Mouse (Mus musculus) ZHBTc4 (cell line): ENCODE measurements around the gene Zc3h6.

Source experiments
- DNase-seq: peaks from one replicate; pipeline ENCODE4 v3.0.0-alpha.2; 2011; ENCODE audit warnings: low read depth, low spot score

Zc3h6 gene

DNA sequence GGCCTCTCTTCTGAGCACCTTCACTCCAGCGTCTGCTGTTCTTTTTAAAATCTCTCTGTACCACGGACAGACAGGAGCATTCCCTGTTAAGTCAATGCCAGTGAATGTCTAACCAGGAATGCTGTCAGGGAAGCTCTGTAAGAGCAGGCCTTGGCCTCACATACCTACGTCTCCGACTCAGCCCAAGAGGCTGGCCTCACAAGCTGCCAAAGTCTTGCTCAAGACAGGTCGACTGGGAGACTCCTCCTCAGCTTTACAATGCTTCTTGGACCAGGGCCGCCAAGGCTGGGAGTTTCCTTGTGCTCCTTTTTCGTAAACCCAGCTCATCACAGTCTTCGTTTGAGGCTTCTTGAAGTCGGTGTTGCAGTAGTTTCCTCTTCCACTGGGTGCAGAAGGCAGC lies 57.6 kb downstream of the Zc3h6 start:
- peak; percentile 14 for DNase-seq

DNA sequence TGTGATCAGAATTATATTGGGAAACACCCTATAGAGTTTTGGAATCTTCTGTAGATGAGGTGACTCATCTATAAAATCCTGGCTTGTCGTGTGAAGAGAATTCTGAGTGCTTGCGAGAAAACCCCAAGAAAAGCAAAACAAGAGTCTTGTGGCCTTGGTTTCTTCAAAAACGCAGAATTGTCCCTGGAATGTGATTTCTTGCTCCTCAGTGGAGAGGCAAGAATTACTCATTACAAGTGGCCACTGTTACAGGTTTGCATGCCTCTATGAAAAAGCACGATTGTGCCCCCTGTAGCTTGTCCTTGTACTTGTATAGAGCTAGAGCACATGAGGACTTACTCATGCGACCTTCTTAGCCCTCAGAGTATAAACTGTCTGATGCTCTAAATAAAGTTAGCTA lies 68.2 kb downstream of the Zc3h6 start:
- no peak for DNase-seq

DNA sequence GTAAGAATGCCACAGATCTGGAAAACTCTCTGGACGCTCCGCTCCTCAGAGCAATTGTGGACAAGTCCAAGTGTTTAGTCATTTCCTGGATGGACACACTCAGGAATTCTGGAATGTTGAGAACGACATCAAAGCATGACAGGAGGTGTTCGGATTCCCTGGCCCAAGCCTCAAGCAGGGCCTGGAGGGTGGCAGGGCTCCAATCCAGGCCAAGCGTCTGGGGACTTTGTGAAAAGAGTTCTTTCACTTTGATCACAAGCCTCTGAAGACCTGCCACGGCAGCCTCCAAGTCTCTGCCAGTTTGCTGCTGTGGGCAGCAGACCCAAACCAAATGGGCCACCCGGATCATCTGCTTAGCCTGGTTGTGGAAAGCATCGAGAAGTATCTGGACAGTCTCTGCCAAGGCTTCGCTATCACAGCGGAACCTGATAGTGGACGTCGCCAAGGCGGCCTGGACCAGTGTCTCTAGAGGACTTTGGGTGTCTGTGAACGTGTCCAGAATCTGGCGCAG lies 71.3 kb downstream of the Zc3h6 start:
- no peak for DNase-seq

DNA sequence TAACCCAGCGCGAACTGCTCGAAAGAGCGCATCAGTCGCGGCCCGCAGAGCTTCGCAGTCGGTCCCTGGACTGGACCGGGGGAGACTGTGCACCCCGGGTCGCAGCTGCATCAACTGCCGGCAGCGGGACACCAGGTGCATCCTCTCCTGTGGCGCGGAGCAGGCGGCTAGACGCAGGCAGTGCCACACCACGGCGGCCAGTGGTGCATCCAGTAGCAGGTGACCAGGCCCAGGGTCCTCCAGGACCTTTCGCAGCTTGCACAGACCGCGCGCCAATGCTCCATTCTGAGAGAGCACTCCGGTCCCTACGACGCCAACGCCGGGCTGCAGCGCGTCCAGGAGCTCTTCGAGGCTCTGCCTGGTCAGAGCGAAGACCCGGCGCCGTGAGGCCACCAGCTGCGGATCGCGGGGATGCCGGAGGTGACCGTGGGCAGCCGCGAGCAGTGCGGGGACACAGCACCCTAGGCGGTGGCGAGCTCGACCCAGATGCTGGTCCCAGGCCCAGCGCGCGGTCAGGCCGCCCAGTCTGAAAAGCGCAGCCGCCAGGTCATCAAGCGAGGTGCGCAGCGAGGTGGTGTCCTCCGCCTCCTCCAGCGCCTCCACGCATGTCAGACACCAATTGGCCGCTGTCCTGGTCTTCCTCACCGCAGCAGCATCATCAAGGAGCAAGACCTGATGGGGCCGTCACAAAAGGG lies 71.9 kb downstream of the Zc3h6 start:
- DNase-seq = peak; percentile 40

GRCm38 (mm10) chr2:129040567-129040966 lies 73.4 kb downstream of the Zc3h6 start:
- DNase-seq = no peak

DNA sequence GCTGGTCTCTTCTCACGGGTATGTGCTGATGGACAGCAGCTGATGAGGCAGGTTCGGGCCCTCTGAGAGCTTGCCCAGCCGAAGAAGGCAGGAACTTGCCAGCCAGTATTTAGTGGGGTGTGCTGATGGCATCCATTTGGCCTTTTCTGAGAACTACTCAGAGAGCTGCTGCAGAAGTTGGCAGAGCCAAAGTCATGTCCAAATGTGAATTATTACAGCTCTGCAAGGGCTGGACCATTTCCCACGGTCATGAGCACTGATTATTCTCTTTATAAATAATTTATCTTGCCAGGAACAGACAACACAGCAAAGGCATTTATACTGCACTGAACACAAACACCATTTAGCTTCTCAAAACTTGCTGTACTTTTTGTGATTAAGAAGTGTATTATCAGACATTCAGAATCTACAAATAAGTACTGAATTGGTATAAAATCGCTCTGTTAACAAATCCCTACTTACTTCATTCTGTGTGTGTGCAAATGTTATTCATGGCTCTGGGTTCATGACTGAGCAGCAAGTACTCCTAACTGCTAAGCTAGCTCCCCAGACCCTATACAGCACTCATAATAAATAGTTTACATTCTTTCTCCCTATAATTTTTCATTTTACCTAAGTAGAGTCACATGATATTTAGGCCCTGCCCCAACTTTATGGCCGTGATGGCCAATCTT lies 79.1 kb downstream of the Zc3h6 start:
- DNase-seq = no peak

DNA sequence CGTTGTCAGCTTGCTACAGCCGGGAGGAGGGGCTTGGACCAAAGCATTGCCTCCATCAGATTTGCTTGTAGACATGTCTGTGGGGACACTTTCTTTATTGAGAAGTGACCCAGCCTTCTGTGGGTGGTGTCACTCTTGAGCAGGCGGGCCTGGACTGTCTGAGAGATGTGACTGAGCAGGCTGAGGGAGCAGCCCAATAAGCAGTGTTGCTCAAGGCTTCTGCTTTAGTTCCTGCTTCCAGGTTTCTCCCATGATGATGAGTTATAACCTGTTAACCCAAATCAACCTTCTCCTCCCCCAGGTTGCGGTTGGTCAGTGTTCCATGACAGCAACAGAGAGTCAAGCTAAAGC lies 79.6 kb downstream of the Zc3h6 start:
- DNase-seq = no peak

DNA sequence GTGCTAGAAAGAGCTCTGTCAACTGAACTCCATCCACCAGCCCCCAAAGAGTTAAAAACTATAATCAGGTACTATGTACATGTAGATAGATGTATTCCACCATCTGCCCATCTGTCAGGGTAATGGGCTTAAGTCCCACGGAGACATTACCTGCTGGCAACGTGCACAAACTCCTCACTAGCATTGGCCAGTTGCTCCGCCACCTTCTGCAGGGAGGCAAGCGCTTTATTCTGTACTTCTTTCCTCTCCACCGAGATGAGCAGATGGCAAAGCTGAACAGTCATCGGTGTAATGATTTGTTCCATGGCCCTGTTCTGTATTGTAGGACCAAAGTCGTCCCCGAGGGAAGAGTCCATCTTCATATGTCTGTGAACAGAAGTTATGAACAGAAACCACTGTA lies 80.6 kb downstream of the Zc3h6 start, which contains the start of gene Vinac1:
Vinac1 (minus strand) TSS at position 362 of the 400 bp plus-strand sequence.
- DNase-seq = no peak

DNA sequence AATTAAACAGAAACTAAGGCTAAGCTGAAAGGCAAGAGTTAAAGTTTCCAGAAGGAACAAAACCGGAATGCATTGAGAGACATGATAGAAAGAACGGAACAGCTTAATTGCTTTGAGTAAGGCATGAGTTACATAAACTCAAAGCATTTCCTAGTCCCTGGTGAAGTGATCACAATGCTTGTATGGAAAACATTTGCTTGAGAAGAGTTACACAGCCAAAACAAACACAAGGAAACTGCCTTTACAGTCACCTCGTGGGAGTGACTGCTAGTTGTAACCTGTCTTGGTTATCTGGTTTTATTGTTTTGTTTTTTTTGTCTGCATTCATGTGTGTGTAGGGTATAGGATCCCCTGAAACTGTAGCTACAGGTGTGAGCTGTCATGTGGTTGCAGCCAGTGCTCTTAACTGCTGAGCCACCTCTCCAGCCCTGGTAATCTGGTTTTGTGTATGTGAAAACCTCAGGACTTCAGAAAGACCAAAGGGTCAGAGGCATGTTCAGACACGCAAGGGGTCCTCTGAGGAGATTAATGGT lies 85.3 kb downstream of the Zc3h6 start:
- DNase-seq = no peak

- DNase-seq = no peak
These were observed 88.5 kb downstream of the Zc3h6 start for GRCm38 (mm10) chr2:129055741-129056140.

GRCm38 (mm10) chr2:129056597-129056996 lies 89.4 kb downstream of the Zc3h6 start:
- peak; percentile 97 for DNase-seq

DNA sequence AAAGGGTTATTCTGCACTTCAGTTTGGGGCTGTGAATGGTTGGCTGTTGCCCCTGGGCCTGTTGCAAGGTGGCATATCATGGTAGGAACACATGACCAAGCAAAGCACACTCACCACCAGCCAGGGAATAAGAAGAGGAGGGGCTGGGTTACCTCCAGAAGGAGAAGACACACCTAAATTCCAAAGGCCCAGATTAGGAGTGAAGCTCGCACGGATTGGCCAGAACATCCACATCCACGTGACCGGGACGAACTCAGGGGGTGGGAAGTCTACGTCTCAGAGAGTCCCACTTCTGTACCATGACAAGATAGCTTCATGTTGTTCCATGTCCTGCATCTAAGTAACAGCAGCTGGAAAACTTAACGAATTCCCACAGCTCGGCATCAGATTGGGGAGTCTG lies 90.1 kb downstream of the Zc3h6 start:
- DNase-seq = peak; percentile 58

DNA sequence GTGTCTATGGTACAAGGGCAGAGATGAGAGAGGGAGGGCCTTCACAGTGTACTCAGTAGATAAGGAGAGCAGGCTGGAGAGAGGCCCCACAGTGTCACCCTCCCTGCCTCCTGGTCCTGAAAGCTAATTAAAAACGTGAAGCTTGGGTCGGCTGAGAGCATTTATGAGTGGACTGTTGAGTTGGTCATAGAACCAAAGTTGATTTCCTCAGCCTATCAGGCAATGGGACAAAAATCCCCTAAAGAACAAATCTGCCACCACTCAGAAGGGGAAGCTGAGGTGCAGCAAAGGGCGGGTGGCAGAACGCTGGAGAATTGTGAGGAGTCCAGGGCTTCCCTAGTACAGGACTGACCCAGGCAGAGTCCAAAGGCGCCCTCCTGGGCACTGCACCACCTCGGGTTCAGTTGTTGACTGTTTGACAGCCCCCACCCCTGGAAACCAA lies 90.7 kb downstream of the Zc3h6 start:
- no peak for DNase-seq

- peak; percentile 89 for DNase-seq
These were observed 94.4 kb downstream of the Zc3h6 start for GRCm38 (mm10) chr2:129061456-129062059.

DNA sequence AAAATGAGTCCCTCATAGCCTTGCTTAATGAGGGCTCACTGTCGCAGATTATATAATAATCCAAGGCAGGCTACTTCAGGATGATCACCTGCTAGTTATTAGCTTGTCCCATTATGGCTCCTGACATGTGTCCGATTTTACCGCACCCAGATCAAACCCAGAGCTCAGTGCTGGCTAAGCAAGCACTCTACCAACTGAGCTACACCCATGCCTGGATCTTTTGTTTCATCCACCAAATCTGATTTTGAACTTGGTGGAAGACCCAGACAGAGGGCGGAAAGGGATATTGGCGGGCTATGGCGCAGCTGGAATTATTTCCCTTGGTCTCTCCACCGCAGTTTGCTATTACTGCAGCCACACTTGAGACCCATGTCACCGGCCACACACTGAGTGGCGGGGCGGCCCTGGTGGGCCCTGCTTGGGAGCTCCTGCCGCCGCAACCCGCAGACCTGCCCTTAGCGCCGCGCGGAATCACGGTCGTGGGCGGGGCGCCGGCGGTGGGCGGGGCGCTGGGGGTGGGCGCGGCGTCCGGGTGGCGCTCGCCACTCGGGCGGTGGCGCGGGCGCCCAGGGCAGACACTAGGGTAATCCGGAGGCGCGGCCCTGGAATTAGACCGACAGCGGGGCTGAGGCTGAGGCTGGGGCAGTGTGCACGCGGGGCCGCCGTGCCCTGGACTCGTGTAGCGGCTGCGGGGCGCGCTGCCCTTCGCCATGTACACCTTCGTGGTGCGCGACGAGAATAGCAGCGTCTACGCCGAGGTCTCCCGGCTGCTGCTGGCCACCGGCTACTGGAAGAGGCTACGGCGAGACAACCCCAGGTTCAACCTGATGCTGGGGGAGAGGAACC lies 98.5 kb downstream of the Zc3h6 start, which contains the start of gene Ttl:
Ttl (plus strand) TSS at position 506 of the 846 bp plus-strand sequence.
- DNase-seq = peak; percentile 85

- DNase-seq = peak; percentile 85
These were observed 99.1 kb downstream of the Zc3h6 start for GRCm38 (mm10) chr2:129066326-129066725.
